Comparison of ENCODE assay signal across 11 mouse cellular contexts in genomic region chr1:153273657-153274056, GRCm38 (mm10). TPM values are rescaled to one million over a fixed set of nuclear protein-coding genes. Genes with fewer than 3 reads are reported as not detected.
DNase-seq lines count a peak whose midpoint lies in the region; ATAC-seq lines count a peak whose summit lies in the region.
"Had no signal": no experiment of that assay in that cellular context is flagged by ENCODE, and none has a peak within 500 bp of the region (broad histone marks: within the 10 kb centered on the region; RNA-seq: fewer than 3 reads in every experiment).

No protein-coding gene starts in this region.

- no peak overlapping the region for H3K4me3 ChIP-seq in heart, embryonic 12.5 days
- H3K4me3 ChIP-seq in limb, embryonic 13.5 days, result no peak overlapping the region
- H3K4me3 ChIP-seq in limb, embryonic 10.5 days, result no peak overlapping the region

- 36% methylated on average over 8 of the region's 8 CpGs for WGBS in heart, embryonic 12.5 days
- WGBS in limb, embryonic 13.5 days, result 52% methylated on average over 8 of the region's 8 CpGs
- 64% methylated on average over 8 of the region's 8 CpGs for WGBS in limb, embryonic 10.5 days

- peaks cover 72% of the 10 kb centered on the region for H3K4me1 ChIP-seq in heart, embryonic 12.5 days (replicated peaks)
- H3K4me1 ChIP-seq in limb, embryonic 13.5 days, result peaks cover 40% of the 10 kb centered on the region
- no peaks in the 10 kb centered on the region for H3K4me1 ChIP-seq in limb, embryonic 10.5 days

- peak overlapping the region; percentile 81 for H3K27ac ChIP-seq in heart, embryonic 12.5 days (ENCODE audit: poor library complexity, severe bottlenecking)
- 0 out of 2 replicates have a peak overlapping the region, but pooled peaks have one; percentile 15 for H3K27ac ChIP-seq in limb, embryonic 13.5 days
- H3K27ac ChIP-seq in limb, embryonic 10.5 days, result no peak overlapping the region
- H3K27ac ChIP-seq: macrophage had no signal

- H3K4me2 ChIP-seq in heart, embryonic 12.5 days, result peak overlapping the region; percentile 24
- no peak overlapping the region for H3K4me2 ChIP-seq in limb, embryonic 13.5 days (replicated peaks)

- intact Hi-C loops in heart, postnatal 36 days (cut with DNase I), result no loop called here

- H3K27me3 ChIP-seq in heart, embryonic 12.5 days (replicated peaks), result no peaks in the 10 kb centered on the region
- H3K27me3 ChIP-seq in limb, embryonic 13.5 days, result no peaks in the 10 kb centered on the region
- no peaks in the 10 kb centered on the region for H3K27me3 ChIP-seq in limb, embryonic 10.5 days (ENCODE audit: low read depth, poor library complexity, severe bottlenecking)

- DNase-seq in heart, postnatal 36 days, result no peak
- no peak for DNase-seq in limb, embryonic 10.5 days (ENCODE audit: low spot score)
- peak; percentile 36 for DNase-seq in brain, adult 2 months (ENCODE audit: low read depth, low spot score)
- no peak for DNase-seq in adrenal gland, adult 18-20 months (ENCODE audit: low spot score in 2 of 2)
- DNase-seq in cerebellum, adult 9-11 months, result no peak
- DNase-seq: cerebellum, adult 8-10 months; layer of hippocampus, postnatal 36 days had no signal

- no peak for ATAC-seq in heart, embryonic 12.5 days (ENCODE audit: insufficient number of reproducible peaks, low FRiP score)
- no peak for ATAC-seq in limb, embryonic 13.5 days (ENCODE audit: low FRiP score, low read depth)
- ATAC-seq in megakaryocyte progenitor cell, adult 5-6 weeks (replicated peaks; ENCODE audit: poor library complexity), result peak; percentile 54

- H3K9ac ChIP-seq in heart, embryonic 12.5 days, result no peak overlapping the region
- H3K9ac ChIP-seq in limb, embryonic 13.5 days, result no peak overlapping the region

- H3K36me3 ChIP-seq in heart, embryonic 12.5 days, result no peaks in the 10 kb centered on the region; the same call in 1 of the 2 replicates
- no peaks in the 10 kb centered on the region for H3K36me3 ChIP-seq in limb, embryonic 13.5 days
- no peaks in the 10 kb centered on the region for H3K36me3 ChIP-seq in limb, embryonic 10.5 days

- no peaks in the 10 kb centered on the region for H3K9me3 ChIP-seq in heart, embryonic 12.5 days (replicated peaks)
- no peaks in the 10 kb centered on the region for H3K9me3 ChIP-seq in limb, embryonic 13.5 days
- H3K9me3 ChIP-seq in limb, embryonic 10.5 days (replicated peaks), result no peaks in the 10 kb centered on the region

RNA-seq across cellular contexts. Expression of gene Lamc1, which starts 58.9 kb away (rescaled TPM):
- 134 and 146 TPM in 2 replicates for polyA plus RNA-seq in heart, embryonic 12.5 days (2016; fragmentation: Nextera tagmentation; extraction: Ambion mirVana)
- total RNA-seq in heart, postnatal 36 days (2021), result 100 to 1,000 TPM; 139 to 176 TPM
- 31.7 and 35.5 TPM in 2 replicates for polyA plus RNA-seq in limb, embryonic 13.5 days (2015; fragmentation: Nextera tagmentation; extraction: Ambion mirVana)
- 25.4 and 25.6 TPM in 2 replicates for polyA plus RNA-seq in limb, embryonic 10.5 days (2016; fragmentation: Nextera tagmentation; extraction: Ambion mirVana)
- 2.6 and 4.4 TPM in 2 replicates for total RNA-seq in megakaryocyte progenitor cell, adult 5-6 weeks (2015)
- total RNA-seq in megakaryocyte progenitor cell, adult 5-6 weeks (2017), result 2.2 and 2.9 TPM in 2 replicates
- total RNA-seq in adrenal gland, adult 18-20 months (2021), result 10 to 100 TPM; 54.5 to 66.2 TPM

Comparison
In these comparisons a context has a peak if more than half of its experiments do, and no peak if none do; other contexts are left out.
1. RNA of gene Lamc1, which starts 58.9 kb away (total RNA-seq): 139 to 176 TPM in heart, postnatal 36 days and 54.5 to 66.2 TPM in adrenal gland, adult 18-20 months; 2.2 to 4.4 TPM in megakaryocyte progenitor cell, adult 5-6 weeks; every median in the first group is over 10 times any median in the second.